Mouse (Mus musculus) right cerebral cortex, postnatal 25 days (tissue): ENCODE measurements around the gene Pigyl.

Experiments
- DNase-seq: peaks from one replicate; pipeline ENCODE4 v3.0.0; 2022

The Pigyl gene

DNA sequence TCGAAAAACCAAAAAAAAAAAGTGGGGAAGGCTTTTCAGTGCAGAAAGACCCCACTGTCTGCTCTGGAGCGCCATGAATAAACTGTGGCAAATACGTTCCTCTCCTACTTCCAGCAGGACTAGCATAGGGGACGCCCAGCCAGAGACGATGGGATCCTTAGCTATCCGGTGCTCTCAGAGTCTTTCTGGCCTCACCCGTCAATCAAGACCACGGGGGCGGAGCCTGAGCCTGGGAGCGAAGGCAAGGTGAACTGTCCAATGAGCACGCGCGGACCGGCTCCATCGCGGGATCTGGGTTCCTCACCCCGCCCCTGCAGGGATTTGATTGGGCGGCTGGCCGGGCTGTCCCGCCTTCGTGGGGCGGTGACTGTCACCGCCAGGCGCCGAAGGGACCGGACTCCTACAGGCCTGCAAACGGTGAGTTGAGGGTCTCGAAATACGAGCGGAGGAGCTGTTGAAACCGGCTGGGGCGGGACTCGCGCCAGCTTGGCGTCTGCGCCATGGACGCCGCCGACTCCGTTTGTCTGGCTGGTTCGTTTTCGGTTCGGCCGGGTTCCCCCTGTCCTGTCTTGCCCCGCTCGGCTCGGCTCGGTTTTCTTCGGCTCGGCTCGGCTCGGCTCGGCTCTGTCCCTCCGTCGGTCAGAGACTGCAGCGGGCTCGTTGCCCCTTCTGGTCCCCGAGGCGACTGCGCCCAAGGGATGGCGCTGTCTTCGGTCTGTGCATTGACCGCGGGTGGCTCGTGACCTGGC lies at the start of gene Pigyl:
Gene Pigyl (plus strand): TSS at position 350 of the 749 bp plus-strand sequence.
- DNase-seq = peak; percentile 99

- DNase-seq = no peak
These were observed 48.5 kb upstream of the Pigyl start for GRCm38 (mm10) chr9:22108194-22108593.

- no peak for DNase-seq
These were observed 41.0 kb upstream of the Pigyl start for GRCm38 (mm10) chr9:22115635-22116034.

DNA sequence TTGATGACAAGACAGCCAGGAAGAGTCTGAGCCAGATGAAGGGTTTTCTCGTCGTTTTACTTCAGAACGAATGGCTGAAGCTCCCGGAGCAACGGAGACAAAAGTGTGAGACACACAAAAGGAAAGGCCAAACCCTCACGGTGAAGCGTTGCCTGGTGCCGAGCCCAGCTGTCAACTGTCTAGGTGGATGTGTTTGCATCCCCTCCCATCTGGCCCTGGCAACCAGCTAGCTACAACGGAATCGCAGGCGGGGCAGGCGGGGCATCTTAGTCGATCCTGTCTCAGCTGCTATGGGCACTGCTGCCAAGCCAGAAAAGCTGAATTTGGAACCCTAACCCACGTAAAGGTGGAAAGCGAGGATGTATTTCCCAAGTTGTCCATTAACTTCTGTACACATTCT lies 40.6 kb upstream of the Pigyl start:
- DNase-seq = no peak

DNA sequence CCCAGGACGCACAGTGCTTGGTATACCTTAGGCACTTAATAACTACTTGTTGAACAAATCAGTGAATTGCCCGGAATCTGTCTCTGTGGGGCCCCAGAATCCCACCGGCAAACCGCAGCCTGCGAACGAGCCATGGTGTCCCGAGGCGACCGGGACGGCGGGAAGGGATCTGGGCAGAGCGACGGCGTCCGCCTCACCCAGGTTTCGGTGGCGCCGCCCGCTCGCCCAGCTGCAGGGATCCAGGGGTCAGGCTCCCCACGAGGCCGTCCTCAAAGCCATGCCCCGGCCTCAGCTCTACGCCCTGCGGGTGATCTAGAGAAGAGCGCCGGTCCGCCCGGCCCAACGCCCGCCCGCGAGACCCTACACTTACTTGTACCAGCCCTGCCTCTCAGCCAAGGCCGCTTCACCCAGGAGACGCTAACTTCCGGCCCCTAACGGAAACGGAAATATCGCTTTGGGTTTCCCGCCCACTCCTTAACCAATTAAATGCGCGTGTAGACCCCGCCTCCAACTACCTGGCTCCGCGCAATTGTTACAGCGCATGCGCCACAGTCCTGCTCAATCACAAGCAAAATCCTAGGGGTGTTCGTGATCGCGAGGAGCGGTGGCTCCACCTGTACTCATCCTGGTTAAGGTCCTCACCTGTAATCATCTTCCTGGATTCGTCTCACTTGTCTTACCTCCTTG lies 39.8 kb upstream of the Pigyl start, which contains the start of gene Elof1:
Gene Elof1 (minus strand): TSS at position 433 of the 687 bp plus-strand sequence.
- peak; percentile 92 for DNase-seq

GRCm38 (mm10) chr9:22117754-22118456 lies 38.7 kb upstream of the Pigyl start:
- DNase-seq = no peak

DNA sequence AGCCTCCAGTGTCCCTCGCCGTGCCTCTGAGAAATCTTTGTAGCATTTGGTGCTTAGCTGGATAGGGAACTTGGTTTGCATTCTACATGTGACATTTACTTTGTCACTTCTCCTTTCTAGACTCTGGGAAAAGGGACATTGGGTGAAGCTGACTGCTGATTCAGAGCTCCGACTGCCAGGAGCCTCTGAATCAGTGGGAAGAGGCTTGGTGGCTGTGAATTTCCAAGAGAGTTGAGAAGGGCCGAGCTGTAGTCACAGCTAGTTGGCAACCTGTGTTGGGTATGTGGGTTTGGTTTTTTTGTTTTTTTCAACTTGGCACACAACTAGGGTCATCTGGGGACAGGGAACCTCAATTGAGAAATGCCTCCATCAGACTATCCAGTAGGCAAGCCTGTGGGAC lies 37.1 kb upstream of the Pigyl start:
- DNase-seq = peak; percentile 41

DNA sequence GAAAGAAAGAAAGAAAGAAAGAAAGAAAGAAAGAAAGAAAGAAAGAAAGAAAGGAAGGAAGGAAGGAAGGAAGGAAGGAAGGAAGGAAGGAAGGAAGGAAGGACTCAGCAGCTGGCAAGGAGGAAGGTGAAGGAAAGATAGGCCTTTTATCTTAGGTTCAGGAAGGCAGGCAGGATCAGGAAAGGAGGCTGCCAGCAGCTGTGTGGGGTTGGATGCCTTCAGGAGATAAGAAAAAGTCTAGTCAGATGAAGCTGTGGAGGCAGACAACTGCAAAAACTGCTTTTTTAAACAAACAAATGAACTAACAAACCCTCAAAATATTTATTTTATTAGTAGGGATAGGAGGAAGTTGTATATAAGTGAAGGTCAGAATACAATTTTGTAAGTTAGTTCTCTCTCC lies 35.1 kb upstream of the Pigyl start:
- no peak for DNase-seq

GRCm38 (mm10) chr9:22122005-22122404 lies 34.6 kb upstream of the Pigyl start:
- no peak for DNase-seq

DNA sequence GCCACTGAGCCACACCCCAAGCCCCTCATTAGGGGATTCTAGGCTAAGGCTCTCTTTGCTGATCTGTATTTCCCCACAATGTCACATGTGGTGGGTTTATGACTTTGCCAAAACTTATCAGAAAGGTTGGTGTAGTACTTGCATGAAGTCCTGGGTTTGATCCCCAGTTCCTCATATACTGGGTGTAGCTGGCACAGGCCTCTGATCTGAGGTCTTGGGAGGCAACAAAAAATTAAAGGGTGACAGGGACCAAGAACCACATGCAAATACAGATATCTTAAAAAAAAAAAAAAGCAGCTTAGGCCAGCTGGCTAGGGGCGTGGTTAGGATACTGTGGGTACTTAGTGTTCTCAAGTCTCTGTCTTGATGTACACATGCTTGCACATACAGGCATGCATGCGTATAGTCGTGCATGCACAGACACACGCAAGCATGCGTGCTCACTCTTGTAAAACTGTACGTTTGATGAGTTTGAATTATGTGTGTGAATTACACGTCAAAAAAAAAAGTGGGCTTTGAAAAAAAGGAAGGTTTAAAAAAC lies 33.5 kb upstream of the Pigyl start:
- no peak for DNase-seq

- DNase-seq = no peak
These were observed 32.5 kb upstream of the Pigyl start for GRCm38 (mm10) chr9:22124169-22124568.

GRCm38 (mm10) chr9:22125246-22126027 lies 31.2 kb upstream of the Pigyl start:
- DNase-seq = no peak

GRCm38 (mm10) chr9:22131226-22131981 lies 25.2 kb upstream of the Pigyl start:
- DNase-seq = no peak

DNA sequence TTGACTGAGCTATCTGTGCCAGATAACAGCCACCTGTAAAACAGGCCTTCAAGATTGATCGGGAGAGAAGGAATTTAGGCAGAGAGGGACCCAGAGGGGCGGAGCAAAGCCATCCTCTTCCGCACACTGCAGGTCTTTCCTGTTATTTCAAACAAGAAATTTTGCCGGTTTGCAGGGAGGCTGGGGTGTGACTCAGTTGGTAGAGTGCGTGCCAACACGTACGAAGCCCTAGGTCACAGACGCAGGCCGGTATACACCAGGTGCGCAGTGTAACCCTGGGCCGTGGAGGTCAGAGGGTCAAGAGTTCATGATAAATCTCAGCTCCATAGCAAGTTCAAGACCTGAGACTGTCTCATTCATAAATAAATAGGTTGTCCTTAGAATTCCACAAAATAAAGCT lies 24.4 kb upstream of the Pigyl start:
- no peak for DNase-seq

DNA sequence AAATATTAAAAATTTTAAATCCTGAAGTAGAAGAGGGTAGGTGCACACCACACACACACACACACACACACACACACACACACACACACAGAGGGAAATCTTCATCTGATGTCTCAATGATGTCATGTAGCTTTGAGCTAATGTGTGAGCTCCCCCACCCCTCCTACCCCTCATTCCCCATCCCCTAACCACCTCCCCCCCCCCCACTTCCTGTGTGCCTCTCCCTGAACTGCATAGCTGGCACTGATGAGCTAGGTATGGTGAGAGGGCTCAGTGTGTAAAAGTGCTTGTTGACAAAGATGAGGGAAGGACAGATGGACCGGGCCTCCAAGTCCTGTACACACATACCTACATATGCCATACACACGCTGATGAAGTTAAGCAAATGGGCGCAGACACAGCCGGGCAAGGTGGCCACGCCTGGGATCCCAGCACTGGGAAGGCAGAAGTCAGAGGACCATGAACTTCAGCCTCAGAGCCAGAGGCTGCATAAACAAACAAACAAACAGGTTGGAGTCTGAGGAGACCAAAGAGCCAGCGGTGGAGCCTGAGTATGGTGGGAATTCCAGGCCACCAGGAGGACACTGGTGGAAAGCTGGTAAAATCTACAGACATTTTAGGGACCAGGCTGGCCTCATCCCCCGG lies 22.3 kb upstream of the Pigyl start:
- DNase-seq = no peak

DNA sequence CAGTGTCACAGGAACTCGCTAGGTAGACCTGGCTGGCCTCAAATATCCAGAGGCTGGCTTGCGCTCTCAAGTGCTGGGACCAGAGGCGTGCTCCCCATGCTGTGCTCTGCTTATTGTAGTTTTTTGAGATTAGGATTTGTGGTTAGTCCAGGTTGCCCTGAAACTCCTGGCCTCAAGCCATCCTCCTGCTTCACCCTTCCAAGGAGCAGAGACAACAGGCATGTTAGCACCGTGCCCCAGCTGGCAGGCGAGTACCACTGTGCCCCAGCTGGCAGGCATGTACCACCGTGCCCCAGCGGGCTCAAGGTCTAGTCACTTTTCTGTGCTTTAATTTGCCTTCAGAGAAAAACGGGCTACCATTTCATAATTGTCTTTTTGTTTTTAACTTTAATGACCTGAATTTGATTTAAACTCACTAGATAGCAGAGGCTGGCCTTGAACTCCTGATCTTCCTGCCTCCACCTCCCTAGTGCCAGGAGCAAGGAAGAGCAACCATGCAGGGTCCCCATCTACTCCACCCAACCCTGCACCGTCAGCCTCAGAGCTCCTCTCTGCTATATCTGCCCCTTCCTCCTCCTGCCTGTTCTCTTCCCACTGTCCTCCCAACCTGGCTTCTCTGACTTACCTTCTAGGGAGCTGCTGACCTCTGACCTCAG lies 21.5 kb upstream of the Pigyl start:
- DNase-seq = no peak

- no peak for DNase-seq
These were observed 20.8 kb upstream of the Pigyl start, which contains the start of gene Acp5 for GRCm38 (mm10) chr9:22135644-22136390. Gene Acp5, minus strand, starts transcription at chr9:22135711.

GRCm38 (mm10) chr9:22136765-22137547 lies 19.7 kb upstream of the Pigyl start:
- no peak for DNase-seq

DNA sequence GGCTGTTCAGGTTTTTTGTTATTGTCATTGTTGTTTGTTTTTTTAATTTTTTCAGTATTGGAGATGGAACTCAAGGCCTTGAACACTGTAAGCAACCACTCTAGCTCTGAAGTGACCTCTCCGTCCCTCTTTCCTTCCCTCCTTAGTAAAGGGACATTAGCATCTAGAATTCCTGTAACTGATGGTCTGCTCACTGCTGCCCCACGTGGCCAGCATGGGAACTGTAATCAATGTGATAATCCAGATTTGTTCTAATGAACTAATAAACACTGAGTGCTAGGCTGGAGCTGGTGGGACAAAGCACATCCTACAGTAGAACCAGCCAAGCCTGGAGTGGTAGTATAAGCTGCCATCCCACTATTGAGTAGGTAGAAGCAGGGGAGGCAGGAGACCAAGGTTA lies 18.2 kb upstream of the Pigyl start:
- no peak for DNase-seq
